Mouse (Mus musculus): ENCODE data around the gene Sbk3.

Gene Sbk3

GRCm38 (mm10) chr7:4993347-4993998 is 22.5 kb upstream of the Sbk3 start:
- no peak for DNase-seq (ENCODE audit: low spot score in 2 of 2)

GRCm38 (mm10) chr7:4988250-4988649 is 17.3 kb upstream of the Sbk3 start:
- DNase-seq (ENCODE audit: low spot score in 2 of 2) = no peak

DNA sequence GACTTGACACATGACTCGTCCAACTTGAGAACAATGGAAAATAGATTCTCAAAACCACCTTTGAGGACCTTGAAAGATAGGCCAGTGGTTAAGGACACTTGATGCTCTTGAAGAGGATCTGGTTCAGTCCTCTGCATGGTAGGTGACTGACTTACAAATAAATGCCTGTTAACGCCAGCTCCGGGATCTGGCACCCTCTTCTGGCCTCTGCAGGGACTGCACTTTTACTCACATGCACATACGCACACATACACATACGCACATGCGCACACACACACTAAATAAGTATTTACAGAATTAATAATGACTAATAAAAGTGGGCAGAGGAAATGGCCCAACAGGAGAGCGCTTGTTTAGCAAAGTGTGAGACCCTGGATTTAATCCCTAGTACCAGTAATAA is 5.9 kb upstream of the Sbk3 start:
- DNase-seq (ENCODE audit: low spot score in 2 of 2) = no peak

DNA sequence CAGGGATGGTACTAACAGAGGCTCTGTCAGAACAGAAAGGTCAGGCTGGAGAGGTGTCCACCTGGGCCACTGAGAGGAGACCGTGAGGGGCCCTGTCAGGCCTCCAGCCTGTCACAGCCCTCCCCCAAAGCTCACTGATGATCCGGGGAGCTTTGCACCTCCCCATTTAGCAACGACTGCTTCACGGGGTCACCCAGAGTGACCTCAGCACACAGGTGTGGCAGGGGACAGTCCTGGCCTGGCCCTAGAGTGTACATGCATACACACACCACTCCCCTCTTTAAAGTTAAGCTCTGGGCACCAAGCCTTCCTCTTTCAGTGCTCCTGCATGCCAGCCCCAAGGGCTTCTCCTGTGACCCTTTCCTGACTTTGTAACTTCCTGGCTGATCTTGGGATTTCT is 4.5 kb upstream of the Sbk3 start:
- DNase-seq (ENCODE audit: low spot score in 2 of 2) = no peak

DNA sequence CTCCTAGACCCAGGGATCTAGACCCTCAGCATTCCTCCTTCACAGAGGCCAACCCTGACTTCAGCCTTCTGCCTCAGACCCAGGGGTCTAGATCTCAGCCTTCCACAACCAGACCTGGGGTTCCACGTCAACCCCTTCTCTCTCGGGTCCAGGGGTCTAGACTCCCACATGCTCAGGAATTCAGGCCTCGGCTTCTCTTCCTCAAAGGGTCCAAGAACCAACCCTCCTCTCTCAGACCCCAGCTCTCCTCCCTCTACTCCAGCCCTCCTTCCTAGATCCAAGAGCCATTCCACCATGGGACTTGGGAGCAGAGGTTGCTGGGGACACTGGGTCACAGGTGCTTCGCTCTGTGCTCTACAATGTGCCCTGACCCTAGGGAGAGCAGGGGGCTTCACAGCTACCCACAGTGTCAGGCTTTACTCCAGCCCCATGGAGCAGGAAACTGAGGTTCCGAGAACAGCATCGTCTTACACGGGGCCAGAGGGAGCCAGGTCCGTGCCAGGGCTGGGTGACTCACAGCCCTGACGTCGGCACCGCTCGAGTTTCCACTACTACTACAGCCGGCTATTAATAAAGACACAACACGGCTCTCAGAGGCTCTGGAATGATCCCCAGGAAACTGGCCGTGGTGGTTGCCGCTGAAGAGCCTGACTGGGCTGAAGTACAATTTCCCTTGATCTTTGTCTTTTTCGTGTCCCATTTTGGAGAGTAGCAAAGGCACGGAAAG is 1.5 kb upstream of the Sbk3 start:
- no peak for DNase-seq (ENCODE audit: low spot score in 2 of 2)

DNA sequence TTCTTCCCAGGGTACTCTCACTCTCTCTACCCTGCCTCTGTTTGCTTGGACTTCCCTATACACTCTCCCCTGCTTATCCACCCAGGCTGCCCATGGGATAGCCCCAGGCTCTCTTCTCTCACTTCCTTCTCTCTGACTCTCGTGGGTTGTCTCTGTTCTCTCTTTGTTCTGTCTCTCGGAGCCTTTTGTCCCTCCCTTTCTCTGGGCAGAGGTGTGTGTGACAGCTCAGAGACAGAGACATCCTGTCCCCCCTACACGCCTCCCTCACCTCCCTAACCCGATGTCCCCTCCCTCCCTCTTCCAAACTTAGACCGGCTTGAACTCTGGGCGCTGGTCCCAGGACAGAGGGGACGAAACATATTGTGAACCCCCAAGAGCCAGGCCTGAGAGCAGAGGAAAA is 742 bp upstream of the Sbk3 start:
- no peak for DNase-seq (ENCODE audit: low spot score in 2 of 2)

DNA sequence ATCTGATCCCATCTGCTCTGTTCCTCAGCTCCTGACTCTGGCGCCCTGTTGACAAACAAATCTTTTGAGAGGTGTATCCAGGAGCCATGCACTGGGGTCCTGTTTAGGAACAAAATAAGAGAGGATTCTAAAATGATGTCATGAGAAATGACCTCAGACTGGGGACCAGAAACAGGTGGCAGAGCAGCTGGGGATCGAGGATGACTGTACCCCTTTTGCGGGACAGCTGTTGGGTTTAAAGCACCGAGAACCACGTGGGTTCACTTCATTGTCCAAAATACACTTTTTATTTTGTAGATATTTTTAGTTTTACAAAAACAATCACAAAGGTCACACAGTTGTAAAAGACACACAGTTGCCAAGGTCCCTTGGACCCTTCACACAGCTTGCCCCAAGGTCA is 6.0 kb downstream of the Sbk3 start:
- DNase-seq (ENCODE audit: low spot score in 2 of 2) = no peak

DNA sequence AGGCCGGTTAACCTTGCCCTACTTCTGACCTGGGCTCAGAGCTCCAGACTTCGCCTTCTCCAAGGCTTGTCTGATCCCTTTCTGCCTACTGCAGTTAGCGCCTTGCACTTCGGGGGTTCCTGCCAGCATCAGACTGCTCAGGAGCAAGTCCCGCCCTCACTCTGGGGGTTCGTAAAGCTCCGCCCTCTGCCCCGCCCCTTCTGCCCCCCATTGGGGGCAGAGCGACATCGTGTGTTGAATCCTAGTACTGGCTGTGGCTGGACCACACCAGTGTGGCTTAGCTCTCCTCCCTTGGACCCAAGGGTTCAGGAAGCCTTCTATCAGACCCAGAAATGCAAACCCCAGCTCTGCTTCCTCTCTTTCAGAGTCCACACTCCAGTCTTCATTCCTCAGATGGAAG is 6.7 kb downstream of the Sbk3 start, which contains the start of gene Sbk2:
TSS of gene Sbk2 (minus strand) at position 135 of the 400 bp plus-strand sequence.
- peak; percentile 58 to 68 for DNase-seq (ENCODE audit: low spot score in 2 of 2)

DNA sequence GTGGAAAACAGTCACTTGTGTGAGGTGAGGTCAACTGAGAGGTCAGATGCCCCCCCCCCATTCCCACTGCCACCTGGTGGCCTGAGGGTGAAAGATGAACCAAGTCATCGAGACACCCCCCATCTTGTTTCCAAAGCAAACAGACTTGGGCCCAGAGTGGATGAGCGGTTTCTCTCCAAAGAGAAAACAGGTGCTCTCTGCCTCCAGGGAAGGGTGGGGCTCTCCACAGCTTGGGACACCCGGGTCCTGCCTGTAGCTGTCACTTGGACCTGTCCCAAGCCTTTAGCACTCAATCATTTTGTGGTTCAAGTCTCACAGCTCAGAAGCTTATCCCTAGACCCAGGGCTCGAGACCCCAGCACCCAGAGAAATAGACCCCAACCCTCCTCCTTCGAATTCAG is 7.4 kb downstream of the Sbk3 start:
- DNase-seq (ENCODE audit: low spot score in 2 of 2) = no peak

DNA sequence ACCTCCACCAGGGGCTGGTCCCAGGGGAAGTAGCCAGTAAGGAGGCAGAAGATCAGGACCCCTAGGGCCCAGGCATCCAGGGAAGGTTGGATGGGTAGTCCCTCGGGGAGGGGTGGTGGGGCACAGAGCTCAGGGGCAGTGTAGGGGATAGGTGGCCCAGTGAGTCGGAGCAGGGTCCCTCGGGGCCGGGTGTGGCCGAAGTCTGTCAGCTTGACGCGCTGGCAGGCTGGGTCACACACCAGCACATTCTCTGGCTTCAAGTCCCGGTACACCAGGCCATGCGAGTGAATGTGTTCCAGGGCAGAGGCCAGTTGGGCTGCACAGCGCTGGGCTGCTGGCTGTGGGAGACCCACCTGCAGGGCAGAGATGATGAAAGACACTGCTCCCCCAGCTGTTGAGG is 13.6 kb downstream of the Sbk3 start:
- DNase-seq (ENCODE audit: low spot score in 2 of 2) = no peak

DNA sequence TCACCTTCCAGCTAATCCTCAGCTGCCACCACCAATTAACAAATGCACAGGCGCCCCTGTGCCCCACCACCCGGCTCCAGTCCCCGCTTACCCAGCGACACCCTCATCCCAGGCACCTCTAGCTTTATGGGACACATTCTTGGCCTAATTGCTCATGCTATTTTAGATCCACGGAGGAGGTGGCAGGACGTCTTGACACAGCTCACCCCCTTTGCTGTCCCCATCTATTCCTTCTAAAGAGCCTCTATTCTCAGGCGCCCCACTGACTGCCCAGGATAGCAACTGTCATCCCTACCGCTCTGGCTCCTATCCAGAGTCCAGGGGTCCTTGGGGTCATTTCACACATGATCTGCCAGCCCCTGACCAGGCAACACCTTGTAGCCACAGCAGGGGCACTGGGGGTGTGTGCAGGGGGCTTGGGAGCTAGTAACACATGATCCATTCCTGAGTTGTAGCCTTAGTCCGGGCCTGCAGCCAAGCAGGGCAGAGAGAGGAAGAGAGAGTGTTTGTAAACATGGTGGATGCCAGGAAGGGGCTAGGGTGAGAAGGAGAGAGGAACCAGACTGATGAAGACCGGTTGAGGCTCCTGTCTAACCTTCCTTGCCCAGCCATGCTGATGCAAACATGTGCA is 17.0 kb downstream of the Sbk3 start:
- DNase-seq (ENCODE audit: low spot score in 2 of 2) = no peak

DNA sequence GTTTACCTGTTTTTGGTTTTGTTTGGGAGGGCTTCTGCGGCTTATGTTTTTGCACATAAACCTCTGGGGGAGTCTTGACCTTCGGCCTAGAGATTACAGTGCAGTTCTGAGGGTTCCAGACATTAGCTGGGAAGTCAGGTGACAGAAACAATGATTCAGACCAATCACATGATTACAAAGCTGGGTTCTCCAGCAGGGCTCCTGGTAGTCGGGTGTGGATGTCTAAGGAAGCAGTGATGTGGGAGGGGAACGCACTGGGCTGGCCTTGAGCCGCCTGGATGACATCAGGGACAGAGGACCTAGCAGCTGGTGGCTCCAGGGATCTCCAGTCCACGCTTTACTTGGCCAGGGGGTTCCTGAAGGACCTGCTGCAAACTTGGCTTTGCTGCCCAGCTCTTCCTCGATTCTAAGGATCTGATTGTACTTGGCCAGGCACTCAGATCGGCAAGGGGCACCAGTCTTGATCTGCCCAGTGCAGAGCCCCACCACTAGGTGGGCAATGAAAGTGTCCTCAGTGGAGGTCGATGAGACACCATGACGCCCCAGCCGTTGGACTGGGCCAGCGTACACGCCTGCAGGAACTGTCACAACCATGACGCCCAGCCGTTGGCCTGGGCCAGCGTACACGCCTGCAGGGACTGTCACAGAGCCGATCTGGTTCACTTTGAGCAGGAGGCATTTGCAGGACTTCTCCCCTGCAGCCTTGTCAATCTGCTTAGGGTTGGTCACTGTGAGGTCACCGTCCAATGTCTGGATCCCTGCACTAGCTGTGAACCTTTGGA is 20.2 kb downstream of the Sbk3 start:
- no peak for DNase-seq (ENCODE audit: low spot score in 2 of 2)

GRCm38 (mm10) chr7:4948386-4948785 is 22.6 kb downstream of the Sbk3 start:
- no peak for DNase-seq (ENCODE audit: low spot score in 2 of 2)

- DNase-seq (ENCODE audit: low spot score in 2 of 2) = no peak
Observed at GRCm38 (mm10) chr7:4947855-4948254, 23.1 kb downstream of the Sbk3 start.

GRCm38 (mm10) chr7:4943223-4943815 is 27.6 kb downstream of the Sbk3 start:
- DNase-seq (ENCODE audit: low spot score in 2 of 2) = peak; percentile 94 to 96

DNA sequence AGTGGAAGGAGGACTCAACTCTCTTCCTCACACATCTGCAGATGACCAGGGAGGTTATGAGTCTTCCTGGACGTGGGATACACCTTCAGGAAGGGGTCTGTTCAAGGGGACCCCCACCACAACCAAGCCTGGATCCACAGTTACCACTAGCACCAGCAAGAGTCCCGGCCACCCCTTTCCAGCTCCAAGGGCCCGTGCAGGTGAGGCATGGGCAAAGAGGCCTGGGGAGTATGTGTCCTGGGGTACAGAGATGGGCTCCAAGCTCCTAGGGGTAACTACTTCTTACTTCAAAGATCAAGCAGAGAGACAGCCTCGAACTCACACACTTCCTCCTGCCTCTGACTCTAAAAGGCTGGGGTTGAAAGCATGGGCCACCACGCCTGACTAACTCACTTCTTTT is 28.3 kb downstream of the Sbk3 start:
- no peak for DNase-seq (ENCODE audit: low spot score in 2 of 2)

- DNase-seq (ENCODE audit: low spot score in 2 of 2) = peak; percentile 85 to 88
Observed at GRCm38 (mm10) chr7:4940068-4940479, 30.9 kb downstream of the Sbk3 start.

DNA sequence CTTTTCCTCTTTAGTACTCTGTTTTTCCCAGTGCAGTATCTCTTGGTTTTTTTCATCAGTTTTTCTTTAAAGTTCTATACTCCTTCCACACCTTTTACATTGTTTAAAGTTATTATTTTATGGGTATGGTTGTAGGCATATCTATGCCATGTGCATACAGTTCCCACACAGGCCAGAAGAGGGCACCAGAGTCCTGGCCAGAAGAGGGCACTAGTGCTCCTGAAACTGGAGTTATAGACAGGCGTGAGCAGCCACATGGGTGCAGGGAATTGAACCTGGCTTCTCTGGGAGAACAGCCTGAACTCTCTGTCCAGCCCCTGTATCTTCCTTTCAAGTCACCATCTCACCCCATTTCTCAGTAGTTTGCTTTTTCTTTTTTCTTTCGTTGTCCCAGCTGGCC is 32.5 kb downstream of the Sbk3 start:
- peak; percentile 64 to 66 for DNase-seq (ENCODE audit: low spot score in 2 of 2)

GRCm38 (mm10) chr7:4937392-4937791 is 33.6 kb downstream of the Sbk3 start:
- DNase-seq (ENCODE audit: low spot score in 2 of 2) = no peak

GRCm38 (mm10) chr7:4936832-4937231 is 34.1 kb downstream of the Sbk3 start:
- DNase-seq (ENCODE audit: low spot score in 2 of 2) = no peak

GRCm38 (mm10) chr7:4934160-4934914 is 36.6 kb downstream of the Sbk3 start:
- DNase-seq (ENCODE audit: low spot score in 2 of 2) = no peak
